Mouse (Mus musculus) thymus, adult 18-20 months (tissue): Measurements from ENCODE around the gene Slc26a10.

Experiments
- DNase-seq, 2 experiments: peaks; one replicate each; pipeline ENCODE4 v3.0.0; 2022; ENCODE audit warnings: mixed read lengths in 2 of 2

Gene Slc26a10

DNA sequence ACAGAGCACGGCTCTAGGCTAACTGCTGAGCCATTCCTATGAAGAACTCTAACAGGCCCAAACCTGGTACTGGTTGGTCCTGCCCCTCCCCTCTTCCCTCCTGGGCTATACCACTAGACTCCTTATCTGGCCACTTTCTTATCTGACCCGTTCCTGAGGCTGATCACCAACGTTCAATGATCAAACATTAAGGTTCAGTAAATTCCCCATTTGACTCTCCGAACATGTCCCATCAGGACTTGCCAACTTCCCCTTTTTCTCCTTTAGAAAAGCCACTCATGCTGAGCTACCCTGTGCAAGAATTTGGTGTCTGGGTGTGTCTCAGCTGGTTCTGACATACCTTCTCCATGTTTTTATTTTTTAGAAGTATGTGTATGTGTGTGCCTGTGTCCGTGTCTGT, 53.9 kb downstream of the Slc26a10 start:
- DNase-seq: no peak

DNA sequence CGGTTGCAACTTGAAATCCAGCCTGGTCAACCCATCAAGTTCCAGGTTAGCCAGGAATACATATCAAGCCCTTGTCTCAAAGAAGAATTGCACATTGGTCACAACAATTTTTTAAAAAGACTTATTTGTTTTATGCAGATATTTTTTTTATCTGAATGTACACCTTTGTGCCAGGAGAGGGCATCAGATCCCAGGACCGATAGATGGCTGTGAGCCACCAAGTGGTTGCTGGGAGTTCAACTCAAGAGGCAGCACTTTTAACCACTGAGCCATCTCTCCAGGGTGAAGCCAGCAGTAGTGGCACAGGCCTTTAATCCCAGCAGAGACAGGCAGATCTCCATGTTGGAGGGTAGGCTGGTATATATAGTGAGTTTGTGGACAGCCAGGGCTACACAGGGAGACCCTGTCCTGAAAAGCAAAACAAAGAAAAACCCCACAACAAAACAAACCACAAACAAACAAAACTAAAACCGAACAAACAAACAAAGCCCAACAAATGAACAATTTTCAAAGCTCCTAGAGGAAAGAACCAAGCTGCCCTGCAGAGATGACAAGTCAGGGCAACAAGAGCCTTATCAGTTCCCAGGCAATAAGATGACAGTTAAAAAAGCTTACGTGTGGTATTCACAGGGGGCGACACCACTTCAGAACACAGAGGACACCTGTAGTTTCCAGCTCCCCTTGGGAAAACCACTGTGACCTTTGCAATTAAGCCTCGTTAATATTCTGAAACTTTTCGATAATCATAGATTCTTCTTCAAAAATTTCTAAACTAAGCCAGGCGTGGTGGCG, 55.0 kb downstream of the Slc26a10 start:
- DNase-seq: peak in 1 of 2 experiments; percentile 35

DNA sequence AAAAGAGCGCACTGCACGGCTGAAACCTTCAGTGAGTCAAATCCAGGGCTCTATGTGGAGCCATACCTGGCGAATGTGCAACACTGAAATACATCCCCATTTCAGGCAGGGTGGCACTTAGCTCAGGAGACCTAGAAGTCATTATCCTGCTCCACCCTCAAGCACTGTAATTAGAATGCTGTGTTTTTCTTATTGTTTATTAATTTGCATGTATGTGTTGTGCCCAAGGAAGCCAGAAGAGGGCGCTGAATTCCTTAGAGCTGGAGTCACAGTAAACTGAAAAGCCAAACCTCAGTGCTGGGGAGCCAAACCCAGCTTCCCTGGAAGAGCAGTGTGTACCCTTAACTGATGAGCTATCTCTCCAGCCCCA, 57.0 kb downstream of the Slc26a10 start:
- DNase-seq: no peak

DNA sequence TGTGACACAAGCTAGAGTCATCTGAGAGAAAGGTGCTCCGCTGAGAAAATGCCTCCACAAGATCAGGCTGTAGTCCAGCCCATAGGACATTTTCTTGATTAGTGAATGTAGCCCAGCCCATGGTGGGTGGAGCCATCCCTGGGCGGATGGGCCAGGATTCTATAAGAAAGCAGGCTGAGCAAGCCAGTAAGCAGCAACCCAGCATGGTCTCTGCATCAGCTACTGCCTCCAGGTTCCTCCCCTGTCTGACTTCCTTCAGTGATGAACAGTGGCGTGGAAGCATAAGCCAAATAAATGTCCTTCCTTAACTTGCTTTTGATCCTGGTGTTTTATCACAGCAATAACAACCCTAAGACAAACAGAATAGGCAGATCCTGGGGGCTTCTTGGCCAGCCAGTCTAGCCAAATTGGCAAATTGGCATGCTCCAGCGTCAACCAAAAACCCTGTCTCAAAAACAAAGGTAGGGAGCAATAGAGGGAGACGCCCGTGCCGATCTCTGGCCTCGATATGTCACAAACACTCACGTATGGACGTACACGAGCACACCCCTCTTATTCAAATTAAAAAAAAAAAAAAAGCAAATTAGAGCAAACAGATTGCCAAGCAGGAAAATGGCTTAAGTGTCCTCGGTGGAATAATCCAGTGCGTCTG, 57.5 kb downstream of the Slc26a10 start:
- no peak for DNase-seq

DNA sequence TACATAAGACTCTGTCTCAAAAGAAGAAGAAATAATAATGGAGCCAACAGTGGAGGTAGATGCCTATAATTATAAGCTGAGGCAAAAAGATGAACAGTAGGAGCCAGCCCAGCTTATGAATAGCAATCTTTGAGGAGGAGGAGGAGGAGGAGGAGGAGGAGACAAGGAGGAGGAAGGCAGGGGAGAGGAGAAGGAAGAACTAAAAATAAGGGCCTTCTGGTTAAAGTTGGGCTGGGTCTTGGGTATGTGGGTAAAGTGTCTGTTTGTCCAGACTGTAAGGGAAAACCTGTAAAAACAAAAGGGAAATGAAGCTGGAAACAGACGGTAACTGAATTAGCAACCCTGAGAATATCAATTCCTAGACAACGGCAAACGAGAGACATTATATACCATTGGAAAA, 58.4 kb downstream of the Slc26a10 start:
- DNase-seq: no peak
